Mouse (Mus musculus) megakaryocyte progenitor cell, adult 5-6 weeks (primary cell): ENCODE data around the gene Usp40. TPM values are rescaled to one million over a fixed set of nuclear protein-coding genes. Genes with fewer than 3 reads are reported as not detected.
A peak's percentile ranks its signal among the peaks of the same experiment; 100 is the strongest.
"Not testable (repeated sequence)": the region's sequence is repeated elsewhere in the genome, so short reads cannot be mapped to it uniquely, and the experiment has no call there.

Source experiments
- ATAC-seq: replicated peaks from 2 replicates; pipeline ENCODE4 v1.8.0; 2016; ENCODE audit warnings: mild to moderate bottlenecking, moderate TSS enrichment, inconsistent platforms; ENCODE audit not compliant: poor library complexity
- total RNA-seq, 2 experiments: library from RNA; stranded (forward) in 1 of 2; stranded (reverse) in 1 of 2; fragments of 157-497, 149-512 nt in 1 of 2; fragments of 200-1000 nt in 1 of 2; gene quantifications; 2 replicates each; pipeline versions ENCODE4 v1.2.3 to v1.2.4; 2015 to 2017

The Usp40 gene
- 5.5 and 13.0 TPM in 2 replicates for total RNA-seq (2015)
- 11.3 and 13.2 TPM in 2 replicates for total RNA-seq (2017)

GRCm38 (mm10) chr1:88008211-88008697 is at the start of gene Usp40:
Gene Usp40, minus strand, starts transcription at chr1:88008551.
- peak; percentile 96 for ATAC-seq

GRCm38 (mm10) chr1:88055088-88055487 is 46.7 kb upstream of the Usp40 start, which contains the start of gene Ugt1a10:
Gene Ugt1a10, plus strand, starts transcription at chr1:88055388.
- no peak for ATAC-seq

- not testable (repeated sequence) for ATAC-seq
Measured at GRCm38 (mm10) chr1:88047408-88047807, 39.1 kb upstream of the Usp40 start.

GRCm38 (mm10) chr1:88044832-88045437 is 36.6 kb upstream of the Usp40 start:
- not testable (repeated sequence) for ATAC-seq

GRCm38 (mm10) chr1:88043044-88043443 is 34.7 kb upstream of the Usp40 start:
- 0 out of 2 replicates have a peak, but pooled peaks have one; percentile 23 for ATAC-seq

GRCm38 (mm10) chr1:88025244-88025643 is 16.9 kb upstream of the Usp40 start:
- ATAC-seq = not testable (repeated sequence)

- no peak for ATAC-seq
Measured at GRCm38 (mm10) chr1:88015371-88015770, 7.0 kb upstream of the Usp40 start.

- no peak for ATAC-seq
Measured at GRCm38 (mm10) chr1:88014671-88015070, 6.3 kb upstream of the Usp40 start.

GRCm38 (mm10) chr1:88014194-88014593 is 5.8 kb upstream of the Usp40 start:
- no peak for ATAC-seq

GRCm38 (mm10) chr1:88013726-88014125 is 5.4 kb upstream of the Usp40 start:
- ATAC-seq = no peak

GRCm38 (mm10) chr1:88009521-88009920 is 1.2 kb upstream of the Usp40 start:
- ATAC-seq = no peak

GRCm38 (mm10) chr1:88008735-88009134 is 384 bp upstream of the Usp40 start:
- ATAC-seq = no peak

- ATAC-seq = 0 out of 2 replicates have a peak, but pooled peaks have one; percentile 7
Measured at GRCm38 (mm10) chr1:88007692-88008210, 600 bp downstream of the Usp40 start.

GRCm38 (mm10) chr1:87992716-87993115 is 15.6 kb downstream of the Usp40 start:
- no peak for ATAC-seq

- no peak for ATAC-seq
Measured at GRCm38 (mm10) chr1:87982291-87982690, 26.1 kb downstream of the Usp40 start.

GRCm38 (mm10) chr1:87970381-87970780 is 38.0 kb downstream of the Usp40 start:
- no peak for ATAC-seq

GRCm38 (mm10) chr1:87961459-87962167 is 46.7 kb downstream of the Usp40 start:
- peak; percentile 94 for ATAC-seq

GRCm38 (mm10) chr1:87960752-87961151 is 47.6 kb downstream of the Usp40 start:
- ATAC-seq = 0 out of 2 replicates have a peak, but pooled peaks have one; percentile 8

GRCm38 (mm10) chr1:87959998-87960431 is 48.3 kb downstream of the Usp40 start:
- ATAC-seq = peak; percentile 63

- ATAC-seq = no peak
Measured at GRCm38 (mm10) chr1:87959532-87959931, 48.8 kb downstream of the Usp40 start.

GRCm38 (mm10) chr1:87958931-87959330 is 49.4 kb downstream of the Usp40 start:
- ATAC-seq = no peak

- no peak for ATAC-seq
Measured at GRCm38 (mm10) chr1:87953073-87953472, 55.3 kb downstream of the Usp40 start.
